Mouse (Mus musculus) hindbrain, embryonic 15.5 days (tissue): ENCODE measurements around the gene Sbk3. TPM values are rescaled to one million over a fixed set of nuclear protein-coding genes. Genes with fewer than 3 reads are reported as not detected.
"Not testable (repeated sequence)": the region's sequence is repeated elsewhere in the genome, so short reads cannot be mapped to it uniquely, and the experiment has no call there.

ENCODE experiments used
- ATAC-seq: fragments of 200-750 bp; cut with Nextera tagmentation; 2 replicates; pipeline ENCODE4 v1.8.0; 2017; ENCODE audit warnings: low read depth, moderate number of reproducible peaks, moderate TSS enrichment; ENCODE audit not compliant: low FRiP score
- H3K27ac ChIP-seq: fragments of 300-500 bp; sonication (generic); replicated peaks from 2 replicates; pipeline ENCODE4 v1.5.1; 2015; ENCODE audit warnings: mild to moderate bottlenecking, inconsistent platforms
- H3K27me3 ChIP-seq: fragments of 300-500 bp; sonication (generic); 2 replicates; pipeline ENCODE4 v1.6.1; 2015; ENCODE audit warnings: control low read depth, inconsistent platforms
- H3K36me3 ChIP-seq: fragments of 300-500 bp; sonication (generic); 2 replicates; pipeline ENCODE4 v1.6.1; 2015; ENCODE audit warnings: control low read depth, inconsistent platforms
- H3K4me1 ChIP-seq: fragments of 300-500 bp; sonication (generic); replicated peaks from 2 replicates; pipeline ENCODE4 v1.6.1; 2015; ENCODE audit warnings: control low read depth, inconsistent platforms
- H3K4me2 ChIP-seq: fragments of 300-500 bp; sonication (generic); 2 replicates; pipeline ENCODE4 v1.6.1; 2015; ENCODE audit warnings: moderate library complexity, mild to moderate bottlenecking, inconsistent platforms
- H3K4me3 ChIP-seq: fragments of 300-500 bp; sonication (generic); 2 replicates; pipeline ENCODE4 v1.5.1; 2015; ENCODE audit warnings: mild to moderate bottlenecking, inconsistent platforms
- H3K9ac ChIP-seq: fragments of 300-500 bp; sonication (generic); 2 replicates; pipeline ENCODE4 v1.6.1; 2015; ENCODE audit warnings: inconsistent platforms
- H3K9me3 ChIP-seq: fragments of 300-500 bp; sonication (generic); 2 replicates; pipeline ENCODE4 v1.6.1; 2016; ENCODE audit warnings: control low read depth, inconsistent platforms
- WGBS: fragments of 180-500 bp; shearing (Covaris S2); methylation state at CpG from one replicate; pipeline ENCODE4 v1.1.7; 2015; 5-methylcytosine and 5-hydroxymethylcytosine counted together
- polyA plus RNA-seq: library from polyadenylated mRNA; unstranded; fragments of >200 nt; fragmentation: Nextera tagmentation; extraction: Ambion mirVana; gene quantifications from 2 replicates; pipeline ENCODE4 v1.2.1, GENCODE M21; 2015

Gene Sbk3
- polyA plus RNA-seq, 1 experiment from 2014 or later = 0.49 TPM

- no peaks in the 10 kb centered on the region for H3K9me3 ChIP-seq
- H3K27me3 ChIP-seq = no peaks in the 10 kb centered on the region
- peaks cover 6% of the 10 kb centered on the region for H3K4me1 ChIP-seq
- H3K27ac ChIP-seq = no peak overlapping the region
- H3K4me3 ChIP-seq = no peak overlapping the region
- peaks cover 48% of the 10 kb centered on the region for H3K36me3 ChIP-seq
- H3K9ac ChIP-seq = no peak overlapping the region
- no peak for ATAC-seq
- H3K4me2 ChIP-seq = no peak overlapping the region
- 93% methylated on average over 27 of the region's 27 CpGs for WGBS
These were observed 41.9 kb upstream of the Sbk3 start for GRCm38 (mm10) chr7:5012681-5013513.

- H3K9ac ChIP-seq = no peak overlapping the region
- H3K9me3 ChIP-seq = no peaks in the 10 kb centered on the region
- H3K36me3 ChIP-seq = peaks cover 60% of the 10 kb centered on the region
- 95% methylated on average over 26 of the region's 26 CpGs for WGBS
- no peaks in the 10 kb centered on the region for H3K27me3 ChIP-seq
- no peaks in the 10 kb centered on the region for H3K4me1 ChIP-seq
- no peak overlapping the region for H3K27ac ChIP-seq
- no peak overlapping the region for H3K4me2 ChIP-seq
- no peak for ATAC-seq
- no peak overlapping the region for H3K4me3 ChIP-seq
These were observed 37.3 kb upstream of the Sbk3 start for GRCm38 (mm10) chr7:5008229-5008628.

GRCm38 (mm10) chr7:5002876-5003275, 31.9 kb upstream of the Sbk3 start:
- H3K27ac ChIP-seq, H3K9ac ChIP-seq, H3K9me3 ChIP-seq, H3K4me1 ChIP-seq, H3K4me3 ChIP-seq, ATAC-seq, H3K27me3 ChIP-seq, H3K4me2 ChIP-seq: not testable (repeated sequence)
- H3K36me3 ChIP-seq = peaks cover 12% of the 10 kb centered on the region
- WGBS = 62% methylated on average over 8 of the region's 8 CpGs

- H3K36me3 ChIP-seq = no peaks in the 10 kb centered on the region
- H3K27ac ChIP-seq = no peak overlapping the region
- H3K4me3 ChIP-seq = no peak overlapping the region
- ATAC-seq = no peak
- H3K27me3 ChIP-seq = no peaks in the 10 kb centered on the region
- no peak overlapping the region for H3K4me2 ChIP-seq
- WGBS = 71% methylated on average over 2 of the region's 2 CpGs
- H3K9ac ChIP-seq = no peak overlapping the region
- no peaks in the 10 kb centered on the region for H3K9me3 ChIP-seq
- peaks cover 14% of the 10 kb centered on the region for H3K4me1 ChIP-seq
These were observed 28.9 kb upstream of the Sbk3 start for GRCm38 (mm10) chr7:4999876-5000275.

GRCm38 (mm10) chr7:4996934-4997333, 26.0 kb upstream of the Sbk3 start:
- 66% methylated on average over 8 of the region's 8 CpGs for WGBS
- H3K9me3 ChIP-seq = no peaks in the 10 kb centered on the region
- H3K9ac ChIP-seq = peak overlapping the region; percentile 86
- 0 out of 2 replicates have a peak overlapping the region, but pooled peaks have one; percentile 90 for H3K27ac ChIP-seq
- peaks cover 35% of the 10 kb centered on the region for H3K4me1 ChIP-seq
- H3K27me3 ChIP-seq = no peaks in the 10 kb centered on the region
- peaks cover 18% of the 10 kb centered on the region for H3K36me3 ChIP-seq
- no peak for ATAC-seq
- H3K4me2 ChIP-seq = peak overlapping the region; percentile 86
- H3K4me3 ChIP-seq = peak overlapping the region; percentile 73

GRCm38 (mm10) chr7:4996003-4996895, 25.3 kb upstream of the Sbk3 start, which contains the start of gene Zfp579:
Gene Zfp579, minus strand, starts transcription at chr7:4996158.
- H3K9me3 ChIP-seq = no peaks in the 10 kb centered on the region
- H3K4me3 ChIP-seq = peak within 1 kb of the TSS; percentile 73
- peak within 1 kb of the TSS; percentile 86 for H3K4me2 ChIP-seq
- H3K4me1 ChIP-seq = peaks cover 35% of the 10 kb centered on the region
- peak within 1 kb of the TSS; percentile 86 for H3K9ac ChIP-seq
- WGBS = 2% methylated on average over 13 of the region's 26 CpGs
- H3K36me3 ChIP-seq = peaks cover 24% of the 10 kb centered on the region
- peak; percentile 90 for ATAC-seq
- no peaks in the 10 kb centered on the region for H3K27me3 ChIP-seq
- peak within 1 kb of the TSS; percentile 90 for H3K27ac ChIP-seq

GRCm38 (mm10) chr7:4995268-4996002, 24.5 kb upstream of the Sbk3 start:
- H3K4me1 ChIP-seq = peaks cover 35% of the 10 kb centered on the region
- H3K27me3 ChIP-seq = no peaks in the 10 kb centered on the region
- no peaks in the 10 kb centered on the region for H3K9me3 ChIP-seq
- peak overlapping the region; percentile 86 for H3K9ac ChIP-seq
- peak overlapping the region; percentile 73 for H3K4me3 ChIP-seq
- peak; percentile 13; the same call in 1 of the 2 replicates for ATAC-seq
- H3K27ac ChIP-seq = peak overlapping the region; percentile 82
- 6% methylated on average over 19 of the region's 19 CpGs for WGBS
- H3K4me2 ChIP-seq = peak overlapping the region; percentile 86
- H3K36me3 ChIP-seq = peaks cover 26% of the 10 kb centered on the region

- H3K36me3 ChIP-seq = peaks cover 29% of the 10 kb centered on the region
- no peaks in the 10 kb centered on the region for H3K9me3 ChIP-seq
- H3K27me3 ChIP-seq = no peaks in the 10 kb centered on the region
- WGBS = 47% methylated on average over 51 of the region's 59 CpGs
- H3K4me3 ChIP-seq = peak overlapping the region; percentile 73
- peak overlapping the region; percentile 86 for H3K4me2 ChIP-seq
- ATAC-seq = no peak
- no peak overlapping the region for H3K27ac ChIP-seq
- peaks cover 35% of the 10 kb centered on the region for H3K4me1 ChIP-seq
- H3K9ac ChIP-seq = 0 out of 2 replicates have a peak overlapping the region, but pooled peaks have one; percentile 28
These were observed 23.2 kb upstream of the Sbk3 start for GRCm38 (mm10) chr7:4993999-4994788.

- Histone ChIP-seq H3K4me2 (peak overlapping the region; percentile 86), H3K9me3 (no peaks in the 10 kb centered on the region), H3K36me3 (peaks cover 29% of the 10 kb centered on the region), H3K9ac (0 out of 2 replicates have a peak overlapping the region, but pooled peaks have one; percentile 28), H3K4me1 (peaks cover 35% of the 10 kb centered on the region), H3K4me3 (peak overlapping the region; percentile 73), H3K27ac (no peak overlapping the region), H3K27me3 (no peaks in the 10 kb centered on the region)
- WGBS = 32% methylated on average over 55 of the region's 55 CpGs
- ATAC-seq = no peak
These were observed 22.5 kb upstream of the Sbk3 start for GRCm38 (mm10) chr7:4993347-4993998.

GRCm38 (mm10) chr7:4988250-4988649, 17.3 kb upstream of the Sbk3 start:
- H3K27ac ChIP-seq = no peak overlapping the region
- no peak for ATAC-seq
- H3K4me1 ChIP-seq = peaks cover 4% of the 10 kb centered on the region
- 62% methylated on average over 2 of the region's 2 CpGs for WGBS
- H3K9me3 ChIP-seq = no peaks in the 10 kb centered on the region
- no peak overlapping the region for H3K4me2 ChIP-seq
- H3K27me3 ChIP-seq = no peaks in the 10 kb centered on the region
- H3K9ac ChIP-seq = no peak overlapping the region
- H3K36me3 ChIP-seq = peaks cover 24% of the 10 kb centered on the region
- no peak overlapping the region for H3K4me3 ChIP-seq
